Mouse (Mus musculus) monocyte, adult 5-6 weeks (primary cell): ENCODE results near the gene BC004004. TPM values are rescaled to one million over a fixed set of nuclear protein-coding genes. Genes with fewer than 3 reads are reported as not detected.
"Not testable (repeated sequence)": the region's sequence is repeated elsewhere in the genome, so short reads cannot be mapped to it uniquely, and the experiment has no call there.

Experiments
- ATAC-seq: fragments of 153-309, 156-312 bp; replicated peaks from 2 replicates; pipeline ENCODE4 v1.8.0; 2017; ENCODE audit warnings: mild to moderate bottlenecking; ENCODE audit not compliant: low TSS enrichment, insufficient number of reproducible peaks, severe bottlenecking, poor library complexity, low FRiP score
- total RNA-seq: library from RNA; stranded (forward); fragments of 200-1000, 200-491, 200-594 nt; gene quantifications from 3 replicates; pipeline ENCODE4 v1.2.3, GENCODE M21; 2017

BC004004 gene
- total RNA-seq, 1 experiment from 2014 or later, result 84.4 TPM

DNA sequence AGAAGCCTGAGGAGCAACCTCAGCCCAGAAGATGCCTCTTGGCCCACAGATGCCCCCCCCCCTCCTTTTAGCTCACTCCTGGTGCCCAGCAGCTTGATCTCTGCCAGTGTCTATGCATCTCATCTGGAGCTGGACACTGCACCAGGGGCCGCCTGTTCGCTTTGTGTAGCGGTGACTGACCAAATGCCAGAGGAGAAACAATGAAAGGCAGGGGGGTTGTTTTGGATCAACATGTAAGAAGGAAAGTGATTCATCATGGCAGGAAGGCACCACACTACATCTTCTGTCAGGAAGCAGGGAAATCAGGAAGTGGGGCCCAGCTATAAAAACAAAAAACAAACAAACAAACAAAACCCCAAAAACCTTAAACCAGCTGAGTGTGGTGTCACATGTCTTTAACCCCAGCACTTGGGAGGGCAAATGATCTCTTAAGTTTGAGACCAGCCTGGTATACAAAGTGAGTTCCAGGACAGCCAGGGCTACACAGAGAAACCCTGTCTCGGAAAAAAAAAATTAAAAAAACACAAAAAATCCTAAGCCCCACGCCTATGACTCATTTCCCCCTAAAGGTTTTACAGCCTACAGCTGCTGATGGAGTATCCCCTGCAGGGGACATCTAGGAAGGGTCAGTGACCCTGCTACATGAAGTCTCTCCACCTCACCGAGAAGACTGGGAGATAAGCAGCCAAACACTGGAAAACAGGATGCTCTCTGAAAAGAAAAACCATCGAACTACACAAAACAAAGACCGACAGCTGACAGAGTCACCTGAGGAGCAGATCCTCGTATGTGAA is 47.3 kb downstream of the BC004004 start:
- no peak for ATAC-seq

DNA sequence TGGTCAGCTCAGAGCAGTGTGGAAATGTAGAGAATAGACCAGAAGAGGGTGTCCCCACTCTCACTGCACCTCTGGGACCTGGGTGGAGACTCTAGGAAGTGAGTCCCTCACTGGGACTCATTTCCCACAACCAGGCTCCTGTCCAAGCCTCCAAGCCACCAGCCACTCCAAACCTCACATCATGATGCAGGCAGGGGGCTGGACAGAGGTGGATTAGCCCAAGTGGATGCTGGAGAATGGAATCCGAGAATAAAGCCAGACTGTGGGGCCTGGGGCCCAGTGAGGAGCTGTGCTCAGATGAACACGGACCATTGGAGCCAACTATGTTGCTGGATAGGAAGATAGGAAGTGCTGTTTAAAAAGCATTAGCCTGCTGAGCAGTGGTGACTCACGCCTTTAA is 48.3 kb downstream of the BC004004 start:
- ATAC-seq, result no peak

DNA sequence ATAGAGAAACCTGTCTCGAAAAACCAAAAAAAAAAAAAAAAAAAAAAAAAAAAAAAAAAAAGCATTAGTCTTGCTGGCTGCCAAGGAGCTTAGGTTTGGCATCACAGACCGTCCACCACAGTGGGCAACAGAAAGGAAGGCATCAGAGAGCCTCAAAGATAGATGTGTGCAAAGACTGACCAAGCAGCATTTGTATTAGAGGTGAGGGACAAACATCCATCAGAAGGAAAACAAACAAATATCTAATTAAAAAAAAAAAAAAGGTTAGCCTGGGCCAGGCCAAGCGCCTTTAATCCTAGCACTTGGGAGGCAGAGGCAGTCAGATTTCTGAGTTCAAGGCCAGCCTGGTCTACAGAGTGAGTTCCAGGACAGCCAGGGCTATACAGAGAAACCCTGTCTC is 48.8 kb downstream of the BC004004 start, which contains the start of gene Pi16:
TSS of gene Pi16 (plus strand) at position 301 of the 400 bp plus-strand sequence.
- ATAC-seq, result not testable (repeated sequence)

DNA sequence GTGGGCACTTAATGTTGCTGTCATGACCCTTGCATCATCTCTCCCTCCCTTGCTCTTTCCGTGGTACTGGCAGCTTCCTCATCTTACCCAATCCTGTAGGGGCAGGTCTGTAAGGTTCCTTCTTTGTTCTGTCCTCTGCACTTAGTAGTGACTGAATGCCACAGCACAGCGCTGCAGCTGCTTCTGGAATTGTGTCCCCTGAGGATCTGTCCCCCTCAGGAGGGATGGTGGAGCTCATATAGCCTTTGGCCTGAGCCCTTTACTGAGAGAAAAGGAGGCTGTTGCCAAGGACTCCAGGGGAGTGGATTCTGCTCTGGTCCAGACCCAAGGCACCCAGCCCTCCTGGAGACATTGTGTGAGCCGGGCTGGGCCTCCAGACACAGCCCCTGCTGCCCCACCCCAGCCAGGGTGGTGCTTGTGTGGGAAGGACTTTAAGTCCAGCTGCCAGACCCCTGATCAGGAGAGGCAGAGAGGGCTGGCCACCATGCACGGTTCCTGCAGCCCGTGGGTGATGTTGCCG is 50.2 kb downstream of the BC004004 start:
- peak; percentile 86 for ATAC-seq

DNA sequence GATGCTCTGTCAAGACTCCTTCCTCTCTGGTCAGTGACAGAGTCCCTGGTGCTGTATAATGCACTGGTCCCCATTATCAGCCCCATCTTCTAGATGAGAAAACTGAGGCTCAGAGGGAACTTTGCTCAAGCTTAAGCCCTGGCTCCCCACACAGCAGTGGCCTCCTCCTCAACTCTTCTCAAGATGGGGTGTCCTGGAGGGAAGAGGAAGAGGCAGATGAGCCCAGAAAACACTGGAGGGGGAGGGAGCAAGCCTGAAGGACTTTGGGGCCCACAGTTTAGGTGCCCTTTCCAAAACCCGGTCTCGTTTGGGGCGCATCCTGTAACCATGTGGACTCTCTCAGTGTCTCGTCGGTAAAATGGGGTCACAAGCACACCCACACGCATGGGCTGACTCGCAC is 50.9 kb downstream of the BC004004 start:
- 0 out of 2 replicates have a peak, but pooled peaks have one; percentile 15 for ATAC-seq

DNA sequence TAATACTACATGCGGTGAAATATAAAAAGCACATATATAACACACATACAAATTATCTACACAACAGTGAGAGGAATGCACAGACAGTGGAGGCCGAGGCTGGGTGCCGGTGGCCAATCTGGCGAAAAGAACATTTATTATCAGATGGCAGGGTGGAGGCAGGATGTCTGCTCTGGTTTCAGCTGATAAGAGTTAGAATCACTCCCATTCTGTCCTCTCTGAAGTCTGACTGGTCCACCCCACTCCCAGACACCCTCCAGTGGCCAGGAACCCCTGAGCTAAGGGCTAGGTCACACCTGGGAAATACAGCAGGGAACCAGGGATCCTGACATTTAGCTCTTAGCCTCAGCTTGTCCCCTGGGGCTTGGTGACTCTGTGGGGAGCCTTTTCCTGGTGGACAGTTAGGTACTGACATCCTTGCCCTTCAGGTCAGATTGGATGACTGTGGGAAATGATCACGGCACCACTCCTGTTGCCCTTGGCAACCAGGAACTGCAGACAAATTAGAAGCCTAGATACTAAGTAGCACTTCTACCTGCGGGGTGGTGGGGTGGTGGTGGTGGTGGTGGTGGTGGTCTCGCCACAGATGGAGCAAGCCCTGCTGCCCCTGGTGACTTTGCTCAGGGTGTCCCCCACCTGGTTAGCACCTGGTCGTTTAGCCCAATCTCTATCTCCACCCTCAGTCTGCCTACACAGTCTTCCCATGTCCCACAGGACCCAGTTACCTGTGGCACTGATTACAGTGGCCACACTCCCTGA is 51.5 kb downstream of the BC004004 start:
- no peak for ATAC-seq

DNA sequence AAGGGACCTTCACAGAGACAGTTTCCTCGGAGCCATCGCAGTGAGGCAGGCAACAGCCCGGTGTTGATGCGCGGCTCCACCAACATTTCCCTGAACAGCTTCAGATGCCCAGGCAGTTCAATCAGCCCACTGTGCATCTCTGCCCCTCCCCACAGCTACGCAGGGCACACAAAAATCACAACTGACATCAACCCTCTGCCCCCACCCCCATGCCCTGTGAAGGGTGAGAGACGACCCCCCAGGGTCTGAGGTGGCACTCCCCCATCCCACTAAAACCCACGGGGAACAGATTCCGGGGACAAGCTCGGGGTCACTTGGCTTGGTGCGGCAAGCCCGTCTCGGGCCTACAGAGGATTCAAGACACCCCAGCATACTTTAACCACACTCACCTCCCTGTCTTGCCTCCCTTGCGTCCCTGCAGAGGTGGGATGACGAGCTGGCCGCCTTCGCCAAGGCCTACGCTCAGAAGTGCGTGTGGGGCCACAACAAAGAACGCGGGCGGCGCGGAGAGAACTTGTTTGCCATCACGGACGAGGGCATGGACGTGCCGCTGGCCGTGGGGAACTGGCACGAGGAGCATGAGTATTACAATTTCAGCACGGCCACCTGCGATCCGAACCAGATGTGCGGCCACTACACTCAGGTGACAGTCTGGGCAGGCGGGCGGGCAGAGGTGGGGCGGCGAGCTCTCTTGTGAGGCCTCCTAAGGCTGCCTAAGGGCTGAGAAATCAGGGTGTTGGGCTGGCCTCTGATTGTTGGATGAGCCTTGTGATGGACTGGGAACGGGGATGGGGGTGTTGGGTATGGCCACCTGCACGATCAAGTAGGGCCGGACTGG is 53.4 kb downstream of the BC004004 start:
- no peak for ATAC-seq

DNA sequence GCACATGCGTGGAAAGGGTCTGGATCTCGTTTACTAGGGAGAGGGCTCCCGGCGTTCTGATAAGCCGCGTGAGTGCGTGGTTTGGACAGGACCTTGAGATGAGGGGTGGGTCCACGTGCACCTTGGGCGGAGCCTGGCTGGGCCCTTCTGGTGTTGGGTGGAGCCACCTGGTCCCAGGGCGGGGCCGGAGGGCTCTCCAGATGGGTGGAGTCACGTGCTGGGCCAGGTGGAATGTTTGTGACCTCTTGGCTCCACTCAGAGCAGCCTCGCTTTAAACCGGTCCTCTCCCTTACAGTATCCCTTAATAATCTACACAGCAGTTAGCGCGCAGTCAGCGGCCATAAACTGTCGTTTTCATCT is 54.0 kb downstream of the BC004004 start:
- ATAC-seq, result no peak

DNA sequence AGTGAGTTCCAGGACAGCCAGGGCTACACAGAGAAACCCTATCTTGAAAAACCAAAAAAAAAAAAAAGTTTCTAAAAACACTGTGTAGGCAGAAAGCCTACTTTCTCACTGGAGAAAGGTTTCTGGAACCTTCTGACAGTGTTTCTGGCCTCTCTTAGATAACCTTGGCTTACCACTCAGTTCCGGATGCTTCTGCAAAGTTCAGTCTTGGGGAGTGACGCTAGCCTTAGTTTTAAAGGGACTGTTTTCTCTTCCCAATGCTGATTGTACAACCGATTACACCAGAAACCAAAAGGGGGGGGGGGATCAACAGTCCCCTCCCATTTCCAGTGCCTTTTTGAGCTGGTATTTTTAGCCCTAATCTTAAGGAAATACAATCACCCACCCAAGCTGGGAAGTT is 55.0 kb downstream of the BC004004 start:
- no peak for ATAC-seq

DNA sequence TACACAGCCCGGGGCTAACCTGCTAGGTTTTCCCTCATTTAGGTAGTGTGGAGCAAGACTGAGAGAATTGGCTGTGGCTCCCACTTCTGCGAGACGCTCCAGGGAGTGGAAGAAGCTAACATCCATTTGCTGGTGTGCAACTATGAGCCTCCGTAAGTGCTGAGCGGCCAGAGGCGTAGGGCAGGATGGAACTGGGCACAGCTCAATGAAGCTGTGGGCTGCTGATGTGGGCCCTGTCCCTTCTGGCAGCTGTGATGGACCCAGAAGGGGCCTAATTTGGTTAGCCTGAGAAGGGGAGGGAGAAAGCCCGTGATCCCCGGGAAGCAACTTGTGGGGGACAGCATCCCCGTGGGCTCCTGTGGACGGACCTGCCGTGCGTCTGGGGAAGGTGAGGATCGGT is 57.2 kb downstream of the BC004004 start:
- ATAC-seq, result no peak

DNA sequence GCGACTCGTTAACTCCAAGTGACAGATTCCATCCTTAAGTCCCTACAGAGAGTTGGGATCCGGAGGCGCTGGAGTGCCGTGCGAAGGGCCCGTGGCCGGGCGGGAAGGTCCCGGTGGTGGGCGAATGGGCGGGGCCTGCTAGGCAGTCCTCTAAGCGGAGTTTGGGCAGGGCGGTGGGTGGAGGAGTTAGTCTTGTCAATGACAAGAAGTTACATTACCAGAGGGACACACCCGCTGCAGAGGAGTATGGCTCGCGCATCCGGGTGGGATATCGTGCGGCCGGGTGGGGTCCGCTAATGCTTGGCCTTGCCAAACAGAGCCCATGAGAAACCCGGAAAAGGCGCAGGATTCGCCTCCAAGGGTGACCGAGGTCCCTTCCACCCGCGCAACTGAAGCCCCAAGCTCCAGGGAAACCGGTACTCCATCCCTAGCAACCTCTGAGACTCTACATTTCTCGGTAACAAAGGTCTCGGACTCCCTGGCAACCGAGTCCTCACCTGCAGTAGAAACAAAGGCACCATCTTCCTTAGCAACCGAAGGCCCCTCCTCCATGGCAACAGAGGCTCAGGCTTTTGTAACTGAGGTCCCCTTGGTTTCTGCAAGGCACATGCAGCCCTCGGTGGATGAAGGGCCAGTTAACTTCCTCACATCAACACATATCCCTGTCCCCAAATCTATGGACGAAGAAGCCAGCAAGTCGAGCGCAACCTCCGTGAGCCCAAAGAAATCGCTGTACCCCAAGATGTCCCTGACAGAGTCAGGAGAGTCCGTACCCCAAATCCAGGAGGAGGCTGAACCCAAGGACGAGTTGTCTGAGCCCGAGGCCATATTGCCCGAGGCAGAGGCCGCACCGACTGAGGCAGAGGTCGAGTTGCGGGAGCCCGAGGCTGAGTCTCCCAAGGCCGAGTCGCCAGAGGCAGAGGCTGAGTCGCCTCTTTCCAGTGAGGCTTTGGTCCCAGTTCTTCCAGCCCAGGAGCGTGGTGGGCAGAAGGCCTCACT is 58.2 kb downstream of the BC004004 start:
- ATAC-seq, result no peak

DNA sequence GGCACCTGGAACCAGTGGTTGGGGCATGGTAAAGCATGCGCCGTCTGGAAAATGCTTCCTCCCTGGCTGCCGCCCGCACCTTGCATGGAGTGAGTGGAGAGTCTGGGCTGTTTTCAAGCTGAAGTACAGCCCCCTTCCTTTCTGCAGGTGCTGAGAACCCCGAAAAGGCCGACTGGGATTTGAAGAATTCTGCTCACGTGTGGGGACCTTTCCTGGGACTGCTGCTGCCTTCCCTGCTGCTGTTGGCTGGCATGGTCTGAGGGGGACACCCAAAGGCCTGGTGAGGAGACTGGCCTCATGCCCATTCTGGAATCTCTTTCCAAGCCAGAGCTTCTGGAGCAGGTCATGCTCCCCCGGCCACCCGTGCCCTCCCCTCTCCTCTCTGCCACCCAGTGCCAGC is 59.1 kb downstream of the BC004004 start:
- ATAC-seq, result no peak

DNA sequence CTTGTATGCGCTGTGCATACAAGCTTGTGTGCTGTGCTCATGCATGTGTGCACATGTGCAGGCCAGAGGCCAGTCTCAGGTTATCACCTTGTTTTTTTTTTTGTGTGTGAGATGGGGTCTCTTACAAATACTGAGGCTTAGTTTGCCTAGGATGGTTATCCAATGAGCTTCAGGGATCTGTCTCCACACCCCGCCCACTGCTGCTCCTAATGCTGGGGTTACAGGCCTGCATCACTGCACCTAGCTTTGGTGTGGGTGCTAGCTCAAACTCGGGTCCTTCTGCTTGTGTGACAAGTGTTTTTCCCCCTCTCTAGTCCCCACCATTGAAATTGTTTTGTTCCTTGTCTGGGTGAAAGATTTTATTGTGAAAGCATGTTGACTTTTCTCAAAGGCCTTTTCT is 61.6 kb downstream of the BC004004 start:
- ATAC-seq, result no peak

DNA sequence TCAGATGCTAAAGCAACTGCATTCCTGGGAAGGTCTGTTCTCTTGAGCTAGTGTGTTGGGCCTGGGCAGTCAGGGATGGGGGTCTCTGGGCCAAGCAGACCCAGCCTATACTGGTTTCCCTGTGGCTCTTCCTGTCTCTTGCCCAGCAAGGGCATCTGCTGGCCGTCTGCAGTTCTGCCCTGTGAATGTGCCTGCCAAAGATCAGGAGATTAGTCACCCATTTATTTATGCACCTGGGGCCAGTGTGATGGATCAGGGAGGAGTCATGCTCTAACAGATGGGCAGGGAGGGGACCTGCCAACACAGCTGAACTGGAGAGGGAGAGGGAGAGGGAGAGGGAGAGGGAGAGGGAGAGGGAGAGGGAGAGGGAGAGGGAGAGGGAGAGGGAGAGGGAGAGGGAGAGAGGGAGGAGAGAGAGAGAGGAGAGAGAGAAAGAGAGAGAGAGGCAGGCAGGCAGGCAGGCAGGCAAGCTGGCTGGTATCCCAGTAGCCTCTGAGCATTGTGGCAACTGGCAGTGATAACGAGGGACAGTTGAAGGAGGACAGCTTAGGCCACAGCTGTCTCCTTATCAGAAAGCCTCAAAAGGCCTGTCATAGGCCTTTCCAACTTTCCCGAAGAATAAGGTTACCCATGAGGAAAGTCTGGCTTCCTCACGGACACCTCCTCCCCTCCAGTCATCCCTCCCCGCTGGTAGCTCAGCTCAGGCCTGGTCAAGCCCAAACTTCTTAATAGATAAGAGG is 62.3 kb downstream of the BC004004 start:
- ATAC-seq, result no peak

DNA sequence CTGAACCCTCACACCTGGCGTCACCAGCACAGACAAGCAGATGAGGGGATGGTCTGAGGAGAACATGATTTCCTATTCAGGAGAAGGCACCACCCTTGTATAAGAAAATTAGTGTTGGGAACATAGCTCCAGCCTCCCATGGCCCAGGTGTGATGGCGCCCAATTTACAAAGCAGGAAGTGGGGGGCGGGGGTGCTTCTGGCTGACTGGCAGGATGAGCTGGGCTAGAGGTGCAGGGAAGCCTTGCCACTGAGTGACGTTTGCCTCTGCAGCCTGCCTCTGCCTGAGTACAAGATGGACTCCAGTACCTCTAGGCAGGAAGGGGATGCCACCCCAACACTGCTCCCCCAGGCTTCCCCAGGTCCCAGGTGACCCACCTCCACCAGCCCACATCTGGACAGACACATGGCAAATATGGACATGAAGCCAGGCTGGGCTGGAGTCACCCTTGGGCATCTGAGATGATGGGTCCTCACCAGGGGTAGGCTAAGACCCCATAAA is 63.6 kb downstream of the BC004004 start:
- ATAC-seq, result no peak

DNA sequence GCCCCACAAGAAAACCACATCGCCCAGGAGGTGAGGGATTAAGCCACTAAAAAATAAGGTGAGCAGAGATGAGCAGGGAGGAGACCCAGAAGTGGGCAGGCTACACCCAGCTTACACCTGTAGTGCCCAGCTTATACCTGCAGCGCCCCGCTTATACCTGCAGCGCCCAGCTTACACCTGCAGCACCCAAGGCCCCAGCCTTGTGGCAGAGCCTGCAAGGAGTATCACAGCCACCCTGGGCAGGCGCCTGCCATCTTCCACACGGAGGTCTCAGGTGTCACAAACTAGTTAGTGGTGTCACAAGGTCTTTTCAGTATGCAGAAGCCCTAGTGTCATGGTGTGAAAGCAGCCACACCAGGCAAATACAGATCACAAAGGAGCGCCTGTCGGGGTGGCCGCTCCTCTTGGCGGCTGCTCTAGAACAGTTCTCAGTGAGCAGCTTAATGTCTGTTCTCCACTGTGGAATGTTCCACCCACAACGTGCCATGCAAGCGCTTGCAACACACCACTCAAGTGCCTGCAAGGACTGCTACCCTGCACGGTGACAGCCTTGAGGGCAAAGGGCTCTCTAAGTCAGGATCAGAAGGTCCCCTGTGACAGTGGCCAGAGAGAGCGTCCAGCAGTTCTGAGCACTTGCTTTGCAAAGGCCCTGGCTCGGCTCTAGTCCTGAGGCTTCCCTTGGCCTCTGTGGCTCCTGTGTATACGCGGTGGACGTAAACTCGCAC is 67.8 kb downstream of the BC004004 start:
- ATAC-seq, result no peak
